Mouse (Mus musculus) fibroblast of lung, adult 2 months (primary cell): ENCODE data around the gene Tmem200a.

Experiments used
- DNase-seq: peaks from one replicate; pipeline ENCODE4 v3.0.0-alpha.2; 2011; ENCODE audit warnings: low read depth

Tmem200a gene

DNA sequence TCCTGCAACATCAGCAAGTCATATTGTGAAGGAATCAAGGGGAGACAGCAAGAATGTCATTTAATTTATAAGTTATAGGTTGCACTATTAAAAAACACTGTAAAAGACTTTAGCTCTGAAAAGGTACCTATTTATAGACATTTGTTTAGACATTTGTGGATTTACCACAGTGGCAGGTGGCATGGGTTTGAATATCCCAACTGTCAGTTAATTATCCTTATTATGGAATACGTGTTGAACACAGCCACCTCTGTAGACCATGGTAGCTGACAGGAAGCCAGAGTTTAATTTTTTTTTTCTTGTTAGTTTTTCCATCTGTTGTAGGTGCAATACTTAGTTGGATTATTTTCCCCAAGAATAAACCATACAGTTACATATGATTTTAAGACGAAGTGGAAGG, 194.3 kb downstream of the Tmem200a start:
- DNase-seq, result no peak

DNA sequence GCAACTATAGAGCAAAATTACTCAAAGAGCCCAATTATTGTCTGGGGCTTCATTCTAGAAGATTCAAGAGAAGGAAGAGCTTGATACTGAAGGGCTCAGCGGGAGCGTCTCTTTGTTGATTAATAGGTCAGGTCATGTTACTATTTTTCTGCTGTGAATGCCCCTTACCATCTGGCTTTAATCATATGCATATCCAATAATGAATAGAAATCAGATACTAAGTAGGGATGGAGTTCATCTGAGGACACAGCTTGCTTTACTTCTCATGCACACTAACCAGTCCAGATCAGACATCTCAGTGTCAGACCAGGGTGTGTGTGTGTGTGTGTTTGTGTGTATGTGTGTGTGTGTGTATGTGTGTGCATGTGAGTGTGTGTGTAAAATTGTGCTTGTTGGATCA, 201.1 kb downstream of the Tmem200a start:
- no peak for DNase-seq

DNA sequence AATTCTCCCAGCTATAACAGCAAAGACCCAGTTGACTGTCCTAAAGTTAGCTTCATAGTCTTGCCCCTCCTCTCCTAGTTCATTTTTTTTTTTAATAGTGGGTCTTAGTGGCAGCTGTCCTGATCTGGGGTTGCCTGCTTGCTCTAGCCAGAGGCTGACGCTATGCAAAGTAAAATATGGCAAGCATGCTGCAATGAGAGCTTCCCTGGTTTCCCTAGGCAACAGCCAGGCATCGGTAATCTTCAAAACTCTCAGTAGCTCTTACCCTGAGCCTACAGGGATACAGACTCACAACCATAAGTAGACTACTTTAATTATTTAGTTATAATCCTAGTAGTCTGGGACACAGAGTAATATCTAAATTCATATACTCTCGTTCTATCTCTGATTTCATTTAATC, 202.0 kb downstream of the Tmem200a start:
- DNase-seq, result no peak

DNA sequence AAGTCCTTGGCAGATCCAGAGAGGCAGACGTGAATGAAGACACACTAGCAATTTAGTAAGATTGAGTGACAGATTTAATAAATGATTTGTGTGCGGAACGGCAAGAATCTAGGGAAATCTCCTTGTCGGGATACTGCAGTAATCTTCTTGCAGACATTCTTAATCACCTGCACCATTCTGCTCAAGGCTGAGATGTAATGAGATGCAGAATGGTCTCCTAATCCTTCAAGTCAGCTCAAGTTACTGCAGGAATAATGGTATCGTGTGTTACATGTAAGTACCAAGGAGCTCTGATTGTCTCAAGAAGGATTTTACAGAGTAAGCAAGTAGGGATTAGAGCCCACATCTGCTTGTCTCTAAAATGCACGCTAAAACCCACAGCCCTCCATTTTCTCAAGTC, 210.1 kb downstream of the Tmem200a start:
- DNase-seq, result no peak
